Mouse (Mus musculus): ENCODE results near the gene Dock6.
"Not testable (repeated sequence)": the region's sequence is repeated elsewhere in the genome, so short reads cannot be mapped to it uniquely, and the experiment has no call there.

DNA sequence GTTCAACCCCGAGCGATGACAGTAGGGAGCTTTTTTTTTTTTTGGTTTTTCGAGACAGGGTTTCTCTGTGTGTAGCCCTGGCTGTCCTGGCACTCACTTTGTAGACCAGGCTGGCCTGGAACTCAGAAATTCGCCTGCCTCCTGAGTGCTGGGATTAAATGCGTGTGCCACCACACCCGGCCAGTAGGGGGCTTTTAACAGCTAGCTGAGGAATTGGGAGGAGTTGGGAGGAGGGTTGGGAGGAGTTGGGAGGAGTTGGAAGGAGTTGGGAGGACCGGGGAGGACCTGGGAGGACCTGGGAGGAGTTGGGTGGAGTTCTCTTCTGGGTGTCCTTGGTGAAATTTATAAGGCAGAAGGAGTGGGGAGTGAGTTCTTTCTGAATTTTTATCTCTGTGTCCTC lies 16.9 kb upstream of the Dock6 start:
- not testable (repeated sequence) for TF ChIP-seq CTCF (IDR thresholded peaks at IDR 0.05; ENCODE audit: extremely low read depth, insufficient read depth, insufficient read length, insufficient replicate concordance); POLR2A (IDR thresholded peaks at IDR 0.05; ENCODE audit: low read depth, low read length)
